Mouse (Mus musculus): ENCODE results near the gene Efcc1. TPM values are rescaled to one million over a fixed set of nuclear protein-coding genes. Genes with fewer than 3 reads are reported as not detected.

The Efcc1 gene
- polyA plus RNA-seq, 1 experiment from 2014 or later = 6.3 TPM

- WGBS = 80% methylated on average over 10 of the region's 10 CpGs
- Histone ChIP-seq H3K9ac (ENCODE audit: low read depth, low read length) (no peak overlapping the region), H3K4me2 (ENCODE audit: low read length) (no peak overlapping the region), H3K4me1 (ENCODE audit: control insufficient read depth, insufficient read depth, low read depth, low read length) (no peaks in the 10 kb centered on the region), H3K36me3 (ENCODE audit: control insufficient read depth, insufficient read depth, low read length) (no peaks in the 10 kb centered on the region), H3K9me3 (ENCODE audit: control insufficient read depth, low read length) (no peaks in the 10 kb centered on the region), H3K4me3 (ENCODE audit: low read length) (no peak overlapping the region), H3K27ac (ENCODE audit: low read depth, low read length) (no peak overlapping the region), H3K27me3 (replicated peaks; ENCODE audit: control insufficient read depth, insufficient read depth, low read length) (no peaks in the 10 kb centered on the region)
- no peak for ATAC-seq
Observed at GRCm38 (mm10) chr6:87780546-87781301, 50.1 kb downstream of the Efcc1 start.

GRCm38 (mm10) chr6:87784033-87784432 is 53.4 kb downstream of the Efcc1 start:
- H3K36me3 ChIP-seq (ENCODE audit: control insufficient read depth, insufficient read depth, low read length) = no peaks in the 10 kb centered on the region
- no peaks in the 10 kb centered on the region for H3K27me3 ChIP-seq (replicated peaks; ENCODE audit: control insufficient read depth, insufficient read depth, low read length)
- H3K4me3 ChIP-seq (ENCODE audit: low read length) = no peak overlapping the region
- no peak overlapping the region for H3K9ac ChIP-seq (ENCODE audit: low read depth, low read length)
- ATAC-seq = no peak
- H3K27ac ChIP-seq (ENCODE audit: low read depth, low read length) = no peak overlapping the region
- no peak overlapping the region for H3K4me2 ChIP-seq (ENCODE audit: low read length)
- H3K9me3 ChIP-seq (ENCODE audit: control insufficient read depth, low read length) = no peaks in the 10 kb centered on the region
- 84% methylated on average over 8 of the region's 8 CpGs for WGBS
- H3K4me1 ChIP-seq (ENCODE audit: control insufficient read depth, insufficient read depth, low read depth, low read length) = peaks cover 2% of the 10 kb centered on the region

GRCm38 (mm10) chr6:87786621-87787020 is 56.0 kb downstream of the Efcc1 start:
- Histone ChIP-seq H3K36me3 (ENCODE audit: control insufficient read depth, insufficient read depth, low read length) (no peaks in the 10 kb centered on the region), H3K9ac (ENCODE audit: low read depth, low read length) (no peak overlapping the region), H3K27ac (ENCODE audit: low read depth, low read length) (no peak overlapping the region), H3K4me2 (ENCODE audit: low read length) (no peak overlapping the region), H3K4me1 (ENCODE audit: control insufficient read depth, insufficient read depth, low read depth, low read length) (peaks cover 7% of the 10 kb centered on the region), H3K9me3 (ENCODE audit: control insufficient read depth, low read length) (no peaks in the 10 kb centered on the region), H3K27me3 (replicated peaks; ENCODE audit: control insufficient read depth, insufficient read depth, low read length) (no peaks in the 10 kb centered on the region), H3K4me3 (ENCODE audit: low read length) (no peak overlapping the region)
- no peak for ATAC-seq
- WGBS = 85% methylated on average over 5 of the region's 5 CpGs

GRCm38 (mm10) chr6:87787108-87787890 is 56.6 kb downstream of the Efcc1 start:
- no peak for ATAC-seq
- Histone ChIP-seq H3K4me2 (ENCODE audit: low read length) (no peak overlapping the region), H3K4me1 (ENCODE audit: control insufficient read depth, insufficient read depth, low read depth, low read length) (peaks cover 7% of the 10 kb centered on the region), H3K9me3 (ENCODE audit: control insufficient read depth, low read length) (no peaks in the 10 kb centered on the region), H3K27ac (ENCODE audit: low read depth, low read length) (no peak overlapping the region), H3K9ac (ENCODE audit: low read depth, low read length) (no peak overlapping the region), H3K27me3 (replicated peaks; ENCODE audit: control insufficient read depth, insufficient read depth, low read length) (no peaks in the 10 kb centered on the region), H3K36me3 (ENCODE audit: control insufficient read depth, insufficient read depth, low read length) (peaks cover 2% of the 10 kb centered on the region), H3K4me3 (ENCODE audit: low read length) (no peak overlapping the region)
- 85% methylated on average over 6 of the region's 6 CpGs for WGBS

- no peak overlapping the region for H3K4me2 ChIP-seq (ENCODE audit: low read length)
- no peak overlapping the region for H3K9ac ChIP-seq (ENCODE audit: low read depth, low read length)
- H3K27me3 ChIP-seq (replicated peaks; ENCODE audit: control insufficient read depth, insufficient read depth, low read length) = no peaks in the 10 kb centered on the region
- H3K9me3 ChIP-seq (ENCODE audit: control insufficient read depth, low read length) = no peaks in the 10 kb centered on the region
- 95% methylated on average over 9 of the region's 9 CpGs for WGBS
- H3K4me1 ChIP-seq (ENCODE audit: control insufficient read depth, insufficient read depth, low read depth, low read length) = peaks cover 7% of the 10 kb centered on the region
- ATAC-seq = no peak
- peaks cover 10% of the 10 kb centered on the region for H3K36me3 ChIP-seq (ENCODE audit: control insufficient read depth, insufficient read depth, low read length)
- no peak overlapping the region for H3K27ac ChIP-seq (ENCODE audit: low read depth, low read length)
- H3K4me3 ChIP-seq (ENCODE audit: low read length) = no peak overlapping the region
Observed at GRCm38 (mm10) chr6:87788266-87788895, 57.7 kb downstream of the Efcc1 start.

- H3K4me3 ChIP-seq (ENCODE audit: low read length) = no peak overlapping the region
- peaks cover 10% of the 10 kb centered on the region for H3K36me3 ChIP-seq (ENCODE audit: control insufficient read depth, insufficient read depth, low read length)
- no peaks in the 10 kb centered on the region for H3K27me3 ChIP-seq (replicated peaks; ENCODE audit: control insufficient read depth, insufficient read depth, low read length)
- H3K4me1 ChIP-seq (ENCODE audit: control insufficient read depth, insufficient read depth, low read depth, low read length) = peaks cover 7% of the 10 kb centered on the region
- H3K9me3 ChIP-seq (ENCODE audit: control insufficient read depth, low read length) = no peaks in the 10 kb centered on the region
- no peak; the same call in 1 of the 2 replicates for ATAC-seq
- H3K4me2 ChIP-seq (ENCODE audit: low read length) = no peak overlapping the region
- 44% methylated on average over 5 of the region's 5 CpGs for WGBS
- no peak overlapping the region for H3K9ac ChIP-seq (ENCODE audit: low read depth, low read length)
- no peak overlapping the region for H3K27ac ChIP-seq (ENCODE audit: low read depth, low read length)
Observed at GRCm38 (mm10) chr6:87788896-87789587, 58.4 kb downstream of the Efcc1 start.

- Histone ChIP-seq H3K4me2 (ENCODE audit: low read length) (no peak overlapping the region), H3K4me1 (ENCODE audit: control insufficient read depth, insufficient read depth, low read depth, low read length) (peaks cover 7% of the 10 kb centered on the region)
- WGBS = 93% methylated on average over 6 of the region's 6 CpGs
Observed at GRCm38 (mm10) chr6:87789791-87790190, 59.1 kb downstream of the Efcc1 start.

GRCm38 (mm10) chr6:87790779-87791480 is 60.3 kb downstream of the Efcc1 start:
- Histone ChIP-seq H3K27ac (ENCODE audit: low read depth, low read length) (no peak overlapping the region), H3K4me3 (ENCODE audit: low read length) (no peak overlapping the region), H3K36me3 (ENCODE audit: control insufficient read depth, insufficient read depth, low read length) (peaks cover 10% of the 10 kb centered on the region), H3K9me3 (ENCODE audit: control insufficient read depth, low read length) (no peaks in the 10 kb centered on the region), H3K27me3 (replicated peaks; ENCODE audit: control insufficient read depth, insufficient read depth, low read length) (no peaks in the 10 kb centered on the region), H3K4me2 (ENCODE audit: low read length) (no peak overlapping the region), H3K9ac (ENCODE audit: low read depth, low read length) (no peak overlapping the region), H3K4me1 (ENCODE audit: control insufficient read depth, insufficient read depth, low read depth, low read length) (peaks cover 7% of the 10 kb centered on the region)
- WGBS = 72% methylated on average over 7 of the region's 7 CpGs
- ATAC-seq = no peak

More at GRCm38 (mm10) chr6:87789791-87790190, 59.1 kb downstream of the Efcc1 start:
- H3K27me3 ChIP-seq (replicated peaks; ENCODE audit: control insufficient read depth, insufficient read depth, low read length) = no peaks in the 10 kb centered on the region
- no peaks in the 10 kb centered on the region for H3K9me3 ChIP-seq (ENCODE audit: control insufficient read depth, low read length)
- no peak overlapping the region for H3K4me3 ChIP-seq (ENCODE audit: low read length)
- ATAC-seq = no peak
- no peak overlapping the region for H3K27ac ChIP-seq (ENCODE audit: low read depth, low read length)
- peaks cover 10% of the 10 kb centered on the region for H3K36me3 ChIP-seq (ENCODE audit: control insufficient read depth, insufficient read depth, low read length)
- H3K9ac ChIP-seq (ENCODE audit: low read depth, low read length) = no peak overlapping the region
